In genomic region chr6:131278160-131278559, GRCm38 (mm10) we compare ENCODE assay signal across 7 mouse cellular contexts. TPM values are rescaled to one million over a fixed set of nuclear protein-coding genes. Genes with fewer than 3 reads are reported as not detected.
ATAC-seq lines count a peak whose summit lies in the region.
"Had no signal": no experiment of that assay in that cellular context is flagged by ENCODE, and none has a peak within 500 bp of the region (broad histone marks: within the 10 kb centered on the region; RNA-seq: fewer than 3 reads in every experiment).

No protein-coding gene starts in this region.

- ATAC-seq in granulocyte monocyte progenitor cell, adult 5-6 weeks (replicated peaks; ENCODE audit: poor library complexity, severe bottlenecking) = peak; percentile 69
- peak; percentile 55; the same call in 1 of the 2 replicates for ATAC-seq in megakaryocyte, adult 5-6 weeks (ENCODE audit: poor library complexity, severe bottlenecking)
- peak; percentile 32; the same call in 1 of the 2 replicates for ATAC-seq in megakaryocyte progenitor cell, adult 5-6 weeks (replicated peaks; ENCODE audit: poor library complexity)

RNA-seq across cellular contexts. Expression of gene Magohb, which starts 14.9 kb away (rescaled TPM):
- 41.2 and 78.1 TPM in 2 replicates for total RNA-seq in granulocyte monocyte progenitor cell, adult 5-6 weeks (2014; fragmentation: Nextera tagmentation)
- 38.8 and 64.4 TPM in 2 replicates for total RNA-seq in granulocyte monocyte progenitor cell, adult 5-6 weeks (2017)
- 67.9 and 68.0 TPM in 2 replicates for total RNA-seq in megakaryocyte, adult 5-6 weeks (2015)
- total RNA-seq in megakaryocyte, adult 5-6 weeks (2017) = 36.5 and 53.5 TPM in 2 replicates
- 47.2 and 52.3 TPM in 2 replicates for total RNA-seq in megakaryocyte progenitor cell, adult 5-6 weeks (2015)
- 43.9 and 51.9 TPM in 2 replicates for total RNA-seq in megakaryocyte progenitor cell, adult 5-6 weeks (2017)
- total RNA-seq: G1E had no signal

RNA-seq across cellular contexts. Expression of gene Klra2, which starts 31.0 kb away (rescaled TPM):
- not detected in 2 replicates for total RNA-seq in granulocyte monocyte progenitor cell, adult 5-6 weeks (2014; fragmentation: Nextera tagmentation)
- total RNA-seq in granulocyte monocyte progenitor cell, adult 5-6 weeks (2017) = 0.15 and 0.47 TPM in 2 replicates
- 105 and 120 TPM in 2 replicates for total RNA-seq in megakaryocyte, adult 5-6 weeks (2015)
- 91.9 and 106 TPM in 2 replicates for total RNA-seq in megakaryocyte, adult 5-6 weeks (2017)
- 1.3 and 3.2 TPM in 2 replicates for total RNA-seq in megakaryocyte progenitor cell, adult 5-6 weeks (2015)
- 0.57 and 1.7 TPM in 2 replicates for total RNA-seq in megakaryocyte progenitor cell, adult 5-6 weeks (2017)
- total RNA-seq: CH12.LX, ES-E14, MEL had no signal

Comparison
In these comparisons a context has a peak if more than half of its experiments do, and no peak if none do; other contexts are left out.
1. RNA of gene Klra2, which starts 31.0 kb away (total RNA-seq): 91.9 to 120 TPM in megakaryocyte, adult 5-6 weeks; 0.57 to 3.2 TPM in megakaryocyte progenitor cell, adult 5-6 weeks and 0.15 to 0.47 TPM in granulocyte monocyte progenitor cell, adult 5-6 weeks; every median in the first group is over 10 times any median in the second.
2. Peak in every context shown above with its lines, with median percentiles within 50 percentile points of each other: ATAC-seq.